Mouse (Mus musculus): ENCODE data around the gene Stim1. TPM values are rescaled to one million over a fixed set of nuclear protein-coding genes. Genes with fewer than 3 reads are reported as not detected.

The Stim1 gene
- 11.0 and 11.2 TPM in 2 replicates for polyA plus RNA-seq (2014; fragmentation: Nextera tagmentation; extraction: Ambion mirVana)

GRCm38 (mm10) chr7:102267601-102268394 lies at the start of gene Stim1:
TSS of gene Stim1 (plus strand) at chr7:102267806.
- Histone ChIP-seq H3K4me3 (ENCODE audit: low read depth, low read length) (peak within 1 kb of the TSS; percentile 87), H3K4me2 (ENCODE audit: low read depth) (peak within 1 kb of the TSS; percentile 95), H3K9me3 (ENCODE audit: control insufficient read depth, low read length) (no peaks in the 10 kb centered on the region), H3K27ac (ENCODE audit: low read depth, low read length) (no peak within 1 kb of the TSS), H3K36me3 (ENCODE audit: control insufficient read depth, insufficient read depth, low read length) (no peaks in the 10 kb centered on the region), H3K4me1 (ENCODE audit: control insufficient read depth, insufficient read depth, low read length) (peaks cover 2% of the 10 kb centered on the region; the same call in 1 of the 2 replicates), H3K27me3 (ENCODE audit: control insufficient read depth, insufficient read depth, low read length) (peaks cover 8% of the 10 kb centered on the region; the same call in 1 of the 2 replicates), H3K9ac (ENCODE audit: low read length) (peak within 1 kb of the TSS; percentile 69)
- DNase-seq (ENCODE audit: low spot score), result peak; percentile 58
- WGBS, result under 1% methylated on average over 48 of the region's 73 CpGs
- peak; percentile 76 for ATAC-seq (ENCODE audit: insufficient read depth, low FRiP score, low TSS enrichment)

GRCm38 (mm10) chr7:102221899-102222298 lies 45.7 kb upstream of the Stim1 start:
- Histone ChIP-seq H3K9me3 (ENCODE audit: control insufficient read depth, low read length) (no peaks in the 10 kb centered on the region), H3K27me3 (ENCODE audit: control insufficient read depth, insufficient read depth, low read length) (no peaks in the 10 kb centered on the region), H3K4me3 (ENCODE audit: low read depth, low read length) (no peak overlapping the region), H3K9ac (ENCODE audit: low read length) (no peak overlapping the region), H3K36me3 (ENCODE audit: control insufficient read depth, insufficient read depth, low read length) (no peaks in the 10 kb centered on the region), H3K4me1 (ENCODE audit: control insufficient read depth, insufficient read depth, low read length) (no peaks in the 10 kb centered on the region), H3K27ac (ENCODE audit: low read depth, low read length) (no peak overlapping the region), H3K4me2 (ENCODE audit: low read depth) (no peak overlapping the region)
- WGBS, result 66% methylated on average over 1 of the region's 1 CpGs
- peak; percentile 36; the same call in 1 of the 2 replicates for ATAC-seq (ENCODE audit: insufficient read depth, low FRiP score, low TSS enrichment)
- DNase-seq (ENCODE audit: low spot score), result no peak

- WGBS, result 1% methylated on average over 6 of the region's 13 CpGs
- peak overlapping the region; percentile 87 for H3K4me2 ChIP-seq (ENCODE audit: low read depth)
- no peaks in the 10 kb centered on the region for H3K4me1 ChIP-seq (ENCODE audit: control insufficient read depth, insufficient read depth, low read length)
- ATAC-seq (ENCODE audit: insufficient read depth, low FRiP score, low TSS enrichment) (peak; percentile 79), DNase-seq (ENCODE audit: low spot score) (peak; percentile 68)
- H3K4me3 ChIP-seq (ENCODE audit: low read depth, low read length), result peak overlapping the region; percentile 57
- H3K27ac ChIP-seq (ENCODE audit: low read depth, low read length), result no peak overlapping the region
- H3K9ac ChIP-seq (ENCODE audit: low read length), result no peak overlapping the region
- H3K9me3 ChIP-seq (ENCODE audit: control insufficient read depth, low read length), result no peaks in the 10 kb centered on the region
- H3K36me3 ChIP-seq (ENCODE audit: control insufficient read depth, insufficient read depth, low read length), result no peaks in the 10 kb centered on the region
- H3K27me3 ChIP-seq (ENCODE audit: control insufficient read depth, insufficient read depth, low read length), result no peaks in the 10 kb centered on the region
Measured at GRCm38 (mm10) chr7:102222336-102222735, 45.3 kb upstream of the Stim1 start.

DNA sequence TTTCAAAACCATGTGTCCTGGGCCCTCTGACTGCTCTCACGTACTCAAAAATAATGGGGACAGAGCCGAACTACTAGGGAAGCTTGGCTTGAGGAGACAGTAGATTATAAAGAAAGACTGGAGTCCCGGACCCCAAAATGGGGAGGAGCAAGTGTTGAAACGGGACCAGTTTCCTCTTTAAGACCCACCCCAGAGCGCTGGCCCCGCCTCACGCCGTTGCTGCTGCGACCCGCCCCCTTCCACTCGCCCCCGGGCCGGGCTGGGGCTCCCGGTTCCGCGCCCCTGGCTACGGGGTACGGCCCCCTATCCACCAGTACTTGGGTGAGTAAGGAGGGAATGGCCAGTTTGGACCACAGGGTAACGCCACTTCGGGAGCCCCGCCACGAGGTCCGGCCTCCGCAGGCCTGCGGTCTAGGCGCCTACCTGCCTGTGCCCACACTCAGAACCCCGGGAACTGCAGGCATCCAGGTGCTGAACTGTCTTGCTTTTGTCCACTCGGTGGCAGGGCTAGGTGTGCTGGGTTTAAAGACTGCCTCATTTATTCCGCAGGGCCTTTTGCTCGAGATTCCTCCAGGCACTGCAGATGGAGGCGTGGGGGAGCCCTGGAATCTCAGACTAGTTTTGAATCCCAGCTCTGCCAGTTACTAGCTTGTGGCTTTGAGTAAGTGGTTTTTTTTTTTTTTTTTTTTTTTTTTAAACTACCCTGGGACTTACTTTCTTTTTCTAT lies 44.6 kb upstream of the Stim1 start:
- Histone ChIP-seq H3K36me3 (ENCODE audit: control insufficient read depth, insufficient read depth, low read length) (no peaks in the 10 kb centered on the region), H3K4me2 (ENCODE audit: low read depth) (peak overlapping the region; percentile 87), H3K4me1 (ENCODE audit: control insufficient read depth, insufficient read depth, low read length) (no peaks in the 10 kb centered on the region), H3K4me3 (ENCODE audit: low read depth, low read length) (peak overlapping the region; percentile 57), H3K9ac (ENCODE audit: low read length) (peak overlapping the region; percentile 70), H3K27me3 (ENCODE audit: control insufficient read depth, insufficient read depth, low read length) (no peaks in the 10 kb centered on the region), H3K9me3 (ENCODE audit: control insufficient read depth, low read length) (no peaks in the 10 kb centered on the region), H3K27ac (ENCODE audit: low read depth, low read length) (no peak overlapping the region)
- WGBS, result 1% methylated on average over 31 of the region's 31 CpGs
- DNase-seq (ENCODE audit: low spot score) (peak; percentile 60), ATAC-seq (ENCODE audit: insufficient read depth, low FRiP score, low TSS enrichment) (peak; percentile 83)

- DNase-seq (ENCODE audit: low spot score), result no peak
- H3K27ac ChIP-seq (ENCODE audit: low read depth, low read length), result no peak overlapping the region
- no peak overlapping the region for H3K4me2 ChIP-seq (ENCODE audit: low read depth)
- WGBS, result 91% methylated on average over 5 of the region's 5 CpGs
- ATAC-seq (ENCODE audit: insufficient read depth, low FRiP score, low TSS enrichment), result no peak
- no peaks in the 10 kb centered on the region for H3K27me3 ChIP-seq (ENCODE audit: control insufficient read depth, insufficient read depth, low read length)
- H3K36me3 ChIP-seq (ENCODE audit: control insufficient read depth, insufficient read depth, low read length), result peaks cover 2% of the 10 kb centered on the region; the same call in 1 of the 2 replicates
- H3K4me3 ChIP-seq (ENCODE audit: low read depth, low read length), result no peak overlapping the region
- H3K9me3 ChIP-seq (ENCODE audit: control insufficient read depth, low read length), result no peaks in the 10 kb centered on the region
- H3K9ac ChIP-seq (ENCODE audit: low read length), result no peak overlapping the region
- H3K4me1 ChIP-seq (ENCODE audit: control insufficient read depth, insufficient read depth, low read length), result no peaks in the 10 kb centered on the region
Measured at GRCm38 (mm10) chr7:102223883-102224738, 43.5 kb upstream of the Stim1 start.

DNA sequence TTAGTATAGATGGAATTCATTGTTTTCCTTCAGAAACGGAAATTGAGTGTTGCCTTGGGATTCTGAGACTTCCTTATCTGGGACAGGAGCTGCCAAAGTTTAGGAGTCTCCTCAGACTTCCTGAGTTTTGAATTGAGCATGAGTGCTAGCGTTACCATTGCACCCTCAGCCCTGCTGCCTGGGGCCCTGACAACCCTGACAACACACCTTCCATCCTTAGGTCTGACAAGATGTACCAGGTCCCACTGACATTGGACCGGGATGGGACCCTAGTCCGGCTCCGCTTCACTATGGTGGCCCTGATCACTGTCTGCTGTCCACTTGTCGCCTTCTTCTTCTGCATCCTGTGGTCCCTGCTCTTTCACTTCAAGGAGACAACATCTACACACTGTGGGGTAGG lies 41.6 kb upstream of the Stim1 start:
- H3K9me3 ChIP-seq (ENCODE audit: control insufficient read depth, low read length), result no peaks in the 10 kb centered on the region
- no peak overlapping the region for H3K27ac ChIP-seq (ENCODE audit: low read depth, low read length)
- no peak overlapping the region for H3K4me2 ChIP-seq (ENCODE audit: low read depth)
- no peaks in the 10 kb centered on the region for H3K4me1 ChIP-seq (ENCODE audit: control insufficient read depth, insufficient read depth, low read length)
- no peak for DNase-seq (ENCODE audit: low spot score)
- H3K36me3 ChIP-seq (ENCODE audit: control insufficient read depth, insufficient read depth, low read length), result peaks cover 2% of the 10 kb centered on the region; the same call in 1 of the 2 replicates
- H3K27me3 ChIP-seq (ENCODE audit: control insufficient read depth, insufficient read depth, low read length), result no peaks in the 10 kb centered on the region
- WGBS, result 92% methylated on average over 6 of the region's 6 CpGs
- no peak overlapping the region for H3K4me3 ChIP-seq (ENCODE audit: low read depth, low read length)
- no peak for ATAC-seq (ENCODE audit: insufficient read depth, low FRiP score, low TSS enrichment)
- no peak overlapping the region for H3K9ac ChIP-seq (ENCODE audit: low read length)

DNA sequence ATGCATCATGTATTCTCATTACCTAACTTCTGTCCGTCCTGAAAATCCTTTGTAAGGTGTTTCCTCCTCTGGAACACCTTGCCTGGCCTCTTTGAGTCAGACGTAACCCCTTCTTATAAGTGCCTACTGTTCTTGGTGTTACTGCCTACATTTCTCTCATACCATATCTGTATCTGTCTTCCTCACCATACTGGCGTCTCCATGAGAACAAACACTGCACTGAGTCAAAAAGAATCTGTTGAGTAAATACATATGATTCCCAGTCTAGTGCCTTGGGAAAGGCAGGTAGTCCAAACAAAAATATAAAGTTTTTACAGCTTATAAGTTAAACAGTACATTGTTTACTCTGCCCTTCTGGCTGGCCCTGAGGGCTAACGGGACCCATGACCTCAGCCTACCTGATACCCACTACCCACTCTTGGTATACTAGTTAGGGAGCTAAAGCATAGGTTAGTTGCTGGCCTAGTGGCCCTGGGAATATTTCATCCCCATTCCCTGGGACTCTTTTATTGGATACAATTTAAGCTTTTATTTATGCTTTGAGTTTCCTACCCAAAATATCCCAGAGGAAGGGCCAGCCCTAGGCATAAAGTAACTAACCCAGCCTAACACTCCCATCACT lies 39.4 kb upstream of the Stim1 start:
- no peak for ATAC-seq (ENCODE audit: insufficient read depth, low FRiP score, low TSS enrichment)
- no peak overlapping the region for H3K27ac ChIP-seq (ENCODE audit: low read depth, low read length)
- H3K36me3 ChIP-seq (ENCODE audit: control insufficient read depth, insufficient read depth, low read length), result peaks cover 2% of the 10 kb centered on the region; the same call in 1 of the 2 replicates
- WGBS, result 92% methylated on average over 4 of the region's 4 CpGs
- H3K27me3 ChIP-seq (ENCODE audit: control insufficient read depth, insufficient read depth, low read length), result no peaks in the 10 kb centered on the region
- H3K9ac ChIP-seq (ENCODE audit: low read length), result no peak overlapping the region
- no peak overlapping the region for H3K4me2 ChIP-seq (ENCODE audit: low read depth)
- DNase-seq (ENCODE audit: low spot score), result no peak
- no peaks in the 10 kb centered on the region for H3K9me3 ChIP-seq (ENCODE audit: control insufficient read depth, low read length)
- no peak overlapping the region for H3K4me3 ChIP-seq (ENCODE audit: low read depth, low read length)
- H3K4me1 ChIP-seq (ENCODE audit: control insufficient read depth, insufficient read depth, low read length), result no peaks in the 10 kb centered on the region

- peaks cover 2% of the 10 kb centered on the region; the same call in 1 of the 2 replicates for H3K36me3 ChIP-seq (ENCODE audit: control insufficient read depth, insufficient read depth, low read length)
- no peak for DNase-seq (ENCODE audit: low spot score)
Measured at GRCm38 (mm10) chr7:102229814-102230213, 37.8 kb upstream of the Stim1 start.

More at GRCm38 (mm10) chr7:102229814-102230213, 37.8 kb upstream of the Stim1 start:
- Histone ChIP-seq H3K27ac (ENCODE audit: low read depth, low read length) (no peak overlapping the region), H3K27me3 (ENCODE audit: control insufficient read depth, insufficient read depth, low read length) (no peaks in the 10 kb centered on the region), H3K4me2 (ENCODE audit: low read depth) (no peak overlapping the region), H3K9ac (ENCODE audit: low read length) (no peak overlapping the region), H3K4me3 (ENCODE audit: low read depth, low read length) (no peak overlapping the region), H3K4me1 (ENCODE audit: control insufficient read depth, insufficient read depth, low read length) (no peaks in the 10 kb centered on the region), H3K9me3 (ENCODE audit: control insufficient read depth, low read length) (no peaks in the 10 kb centered on the region)
- no peak for ATAC-seq (ENCODE audit: insufficient read depth, low FRiP score, low TSS enrichment)
- 93% methylated on average over 6 of the region's 6 CpGs for WGBS
